Mouse (Mus musculus) brown adipose tissue, adult 24 weeks (tissue): Measurements from ENCODE around the gene Traf5. TPM values are rescaled to one million over a fixed set of nuclear protein-coding genes. Genes with fewer than 3 reads are reported as not detected.
A peak's percentile ranks its signal among the peaks of the same experiment; 100 is the strongest.

ENCODE experiments used
- H3K27ac ChIP-seq: fragments of 200-500 bp; replicated peaks from 2 replicates; pipeline ENCODE4 v1.5.1; 2012; ENCODE audit warnings: low read depth, mild to moderate bottlenecking, low read length
- H3K4me1 ChIP-seq: fragments of 200-500 bp; 2 replicates; pipeline ENCODE4 v1.6.1; 2012; ENCODE audit warnings: low read length, mixed read lengths; ENCODE audit not compliant: control insufficient read depth, insufficient read depth, insufficient read length
- H3K4me3 ChIP-seq: fragments of 200-500 bp; 2 replicates; pipeline ENCODE4 v1.5.1; 2012; ENCODE audit warnings: low read depth, mild to moderate bottlenecking, low read length, moderate library complexity; ENCODE audit not compliant: insufficient read depth
- polyA plus RNA-seq: library from polyadenylated mRNA; stranded (reverse); fragments of >200 nt; gene quantifications from 2 replicates; pipeline ENCODE4 v1.2.4, GENCODE M21; 2012; ENCODE audit not compliant: missing spikeins, insufficient read depth, insufficient read length

Traf5 gene
- polyA plus RNA-seq, 1 experiment: 3.1 TPM

GRCm38 (mm10) chr1:192058911-192059310 is 33.4 kb downstream of the Traf5 start:
- Histone ChIP-seq H3K27ac (no peak overlapping the region), H3K4me1 (no peaks in the 10 kb centered on the region), H3K4me3 (no peak overlapping the region)

GRCm38 (mm10) chr1:192053726-192054125 is 38.6 kb downstream of the Traf5 start:
- Histone ChIP-seq H3K27ac (no peak overlapping the region), H3K4me3 (no peak overlapping the region), H3K4me1 (no peaks in the 10 kb centered on the region)

GRCm38 (mm10) chr1:192052986-192053385 is 39.4 kb downstream of the Traf5 start:
- Histone ChIP-seq H3K4me1 (no peaks in the 10 kb centered on the region), H3K4me3 (no peak overlapping the region), H3K27ac (no peak overlapping the region)

- H3K4me1 ChIP-seq: no peaks in the 10 kb centered on the region
- H3K27ac ChIP-seq: no peak overlapping the region
- no peak overlapping the region for H3K4me3 ChIP-seq
Measured at GRCm38 (mm10) chr1:192052461-192052860, 39.9 kb downstream of the Traf5 start.

- Histone ChIP-seq H3K4me1 (no peaks in the 10 kb centered on the region), H3K27ac (no peak overlapping the region), H3K4me3 (no peak overlapping the region)
Measured at GRCm38 (mm10) chr1:191999022-191999421, 93.3 kb downstream of the Traf5 start.

- Histone ChIP-seq H3K4me1 (peaks cover 3% of the 10 kb centered on the region; the same call in 1 of the 2 replicates), H3K27ac (no peak overlapping the region), H3K4me3 (no peak overlapping the region)
Measured at GRCm38 (mm10) chr1:191996621-191997185, 95.7 kb downstream of the Traf5 start.

- H3K4me3 ChIP-seq: no peak overlapping the region
- H3K27ac ChIP-seq: no peak overlapping the region
- H3K4me1 ChIP-seq: peaks cover 3% of the 10 kb centered on the region; the same call in 1 of the 2 replicates
Measured at GRCm38 (mm10) chr1:191995916-191996315, 96.4 kb downstream of the Traf5 start.

GRCm38 (mm10) chr1:191995488-191995887 is 96.9 kb downstream of the Traf5 start:
- H3K4me1 ChIP-seq: peaks cover 3% of the 10 kb centered on the region; the same call in 1 of the 2 replicates
- no peak overlapping the region for H3K27ac ChIP-seq

GRCm38 (mm10) chr1:191994476-191994875 is 97.9 kb downstream of the Traf5 start:
- Histone ChIP-seq H3K27ac (no peak overlapping the region), H3K4me1 (peaks cover 3% of the 10 kb centered on the region; the same call in 1 of the 2 replicates), H3K4me3 (no peak overlapping the region)

More at GRCm38 (mm10) chr1:191995488-191995887, 96.9 kb downstream of the Traf5 start:
- no peak overlapping the region for H3K4me3 ChIP-seq

GRCm38 (mm10) chr1:191992040-191992780 is 100.1 kb downstream of the Traf5 start:
- Histone ChIP-seq H3K27ac (no peak overlapping the region), H3K4me3 (no peak overlapping the region), H3K4me1 (peaks cover 3% of the 10 kb centered on the region; the same call in 1 of the 2 replicates)

- Histone ChIP-seq H3K4me3 (peak overlapping the region; percentile 95), H3K4me1 (peaks cover 3% of the 10 kb centered on the region; the same call in 1 of the 2 replicates), H3K27ac (peak overlapping the region; percentile 87)
Measured at GRCm38 (mm10) chr1:191989994-191990393, 102.4 kb downstream of the Traf5 start.

GRCm38 (mm10) chr1:191989060-191989459 is 103.3 kb downstream of the Traf5 start:
- Histone ChIP-seq H3K27ac (no peak overlapping the region), H3K4me3 (0 out of 2 replicates have a peak overlapping the region, but pooled peaks have one; percentile 2), H3K4me1 (peaks cover 3% of the 10 kb centered on the region; the same call in 1 of the 2 replicates)

- H3K4me3 ChIP-seq: 0 out of 2 replicates have a peak overlapping the region, but pooled peaks have one; percentile 2
- no peak overlapping the region for H3K27ac ChIP-seq
- H3K4me1 ChIP-seq: peaks cover 3% of the 10 kb centered on the region; the same call in 1 of the 2 replicates
Measured at GRCm38 (mm10) chr1:191988646-191989045, 103.7 kb downstream of the Traf5 start.

- H3K27ac ChIP-seq: no peak overlapping the region
- peaks cover 1% of the 10 kb centered on the region; the same call in 1 of the 2 replicates for H3K4me1 ChIP-seq
Measured at GRCm38 (mm10) chr1:191987481-191987769, 104.9 kb downstream of the Traf5 start.

GRCm38 (mm10) chr1:191986674-191987480 is 105.5 kb downstream of the Traf5 start:
- Histone ChIP-seq H3K27ac (no peak overlapping the region), H3K4me1 (no peaks in the 10 kb centered on the region), H3K4me3 (no peak overlapping the region)

More at GRCm38 (mm10) chr1:191987481-191987769, 104.9 kb downstream of the Traf5 start:
- no peak overlapping the region for H3K4me3 ChIP-seq
